Mouse (Mus musculus) CH12.LX (cell line): ENCODE results near the gene Sept8. TPM values are rescaled to one million over a fixed set of nuclear protein-coding genes. Genes with fewer than 3 reads are reported as not detected.

Experiments used
- DNase-seq: peaks from one replicate; pipeline ENCODE4 v3.0.0-alpha.2; 2013; ENCODE audit errors: extremely low read depth
- H3K27ac ChIP-seq: 2 replicates; pipeline ENCODE4 v1.5.1; 2012; ENCODE audit warnings: low read depth, mild to moderate bottlenecking, control low read depth, moderate library complexity; ENCODE audit not compliant: insufficient read depth
- H3K27me3 ChIP-seq: replicated peaks from 2 replicates; pipeline ENCODE3; 2012; ENCODE audit warnings: inconsistent platforms
- H3K36me3 ChIP-seq, 2 experiments: replicated peaks in 1 of 2; 2 replicates each; pipeline versions ENCODE3 to v1.6.1; 2012; ENCODE audit warnings: inconsistent platforms in 1 of 2, low read length in 1 of 2, mild to moderate bottlenecking in 1 of 2, mixed read lengths in 1 of 2, moderate library complexity in 1 of 2; ENCODE audit not compliant: control insufficient read depth in 1 of 2, insufficient read depth in 1 of 2
- H3K4me1 ChIP-seq, 2 experiments: 2 replicates each; pipeline ENCODE4 v1.6.1; 2012; ENCODE audit warnings: inconsistent platforms in 1 of 2, moderate library complexity in 1 of 2; ENCODE audit not compliant: insufficient read depth in 2 of 2, control insufficient read depth in 1 of 2
- H3K4me2 ChIP-seq: 2 replicates; pipeline ENCODE4 v1.6.1; 2012; ENCODE audit warnings: low read depth, mild to moderate bottlenecking, control low read depth; ENCODE audit not compliant: poor library complexity, insufficient read depth, severe bottlenecking
- H3K4me3 ChIP-seq, 3 experiments: fragments of 150-350 bp in 1 of 3; sonication (generic) in 1 of 3; replicated peaks in 1 of 3; 2 replicates each; pipeline versions ENCODE3 to v1.5.1; 2011 to 2012; ENCODE audit warnings: low read depth in 2 of 3, low read length in 2 of 3, mild to moderate bottlenecking in 2 of 3, moderate library complexity in 2 of 3, control low read depth in 1 of 3, improper control_type of control experiment in 1 of 3, inconsistent platforms in 1 of 3, mixed read lengths in 1 of 3; ENCODE audit not compliant: poor library complexity in 1 of 3
- H3K79me2 ChIP-seq: replicated peaks from 2 replicates; pipeline ENCODE4 v1.6.1; 2012; ENCODE audit warnings: mild to moderate bottlenecking, moderate library complexity; ENCODE audit not compliant: control insufficient read depth, poor library complexity, insufficient read depth, severe bottlenecking; ENCODE audit errors: extremely low read depth
- H3K9ac ChIP-seq: 2 replicates; pipeline ENCODE4 v1.6.1; 2012; ENCODE audit warnings: low read depth, mild to moderate bottlenecking, control low read depth, moderate library complexity; ENCODE audit not compliant: insufficient read depth
- H3K9me3 ChIP-seq: replicated peaks from 2 replicates; pipeline ENCODE3; 2012; ENCODE audit warnings: low read length, inconsistent platforms, mixed read lengths
- BHLHE40 ChIP-seq: IDR thresholded peaks from 2 replicates; pipeline ENCODE4 v1.6.1; 2011; ENCODE audit warnings: mild to moderate bottlenecking, low read depth, low read length, improper control_type of control experiment
- CHD1 ChIP-seq: IDR thresholded peaks from 2 replicates; pipeline ENCODE4 v1.6.1; 2012; ENCODE audit warnings: low read depth, low read length, improper control_type of control experiment, inconsistent platforms
- CTCF ChIP-seq, 2 experiments: IDR thresholded peaks in 1 of 2; conservative IDR thresholded peaks in 1 of 2; 2 replicates each; pipeline ENCODE4 v1.5.1; 2011 to 2012; ENCODE audit warnings: low read depth in 2 of 2, low read length in 2 of 2, improper control_type of control experiment in 1 of 2, inconsistent platforms in 1 of 2, mild to moderate bottlenecking in 1 of 2, moderate library complexity in 1 of 2
- E2F4 ChIP-seq: IDR thresholded peaks from 2 replicates; pipeline ENCODE4 v1.6.1; 2011; ENCODE audit warnings: low read depth, low read length, improper control_type of control experiment; ENCODE audit not compliant: insufficient replicate concordance
- ELF1 ChIP-seq: IDR thresholded peaks from 2 replicates; pipeline ENCODE4 v1.6.1; 2014; ENCODE audit warnings: low read depth, mild to moderate bottlenecking, inconsistent platforms, low read length, improper control_type of control experiment
- EP300 ChIP-seq: IDR thresholded peaks from 2 replicates; pipeline ENCODE4 v1.6.1; 2011; ENCODE audit warnings: low read length, improper control_type of control experiment
- ETS1 ChIP-seq: conservative IDR thresholded peaks from 2 replicates; pipeline ENCODE4 v1.6.1; 2012; ENCODE audit warnings: low read depth, mild to moderate bottlenecking, inconsistent platforms, low read length, improper control_type of control experiment, moderate library complexity
- GABPA ChIP-seq: IDR thresholded peaks from 2 replicates; pipeline ENCODE4 v1.6.1; 2012; ENCODE audit warnings: low read depth, low read length, improper control_type of control experiment, inconsistent platforms; ENCODE audit not compliant: insufficient replicate concordance
- IRF4 ChIP-seq: IDR thresholded peaks from 2 replicates; pipeline ENCODE4 v1.6.1; 2014; ENCODE audit warnings: low read depth, mild to moderate bottlenecking, inconsistent platforms, low read length, improper control_type of control experiment
- JUN ChIP-seq: IDR thresholded peaks from 2 replicates; pipeline ENCODE4 v1.6.1; 2011; ENCODE audit warnings: low read depth, mild to moderate bottlenecking, low read length, improper control_type of control experiment, moderate library complexity; ENCODE audit not compliant: insufficient read depth
- KAT2A ChIP-seq: IDR thresholded peaks from 2 replicates; pipeline ENCODE4 v1.6.1; 2012; ENCODE audit warnings: low read length, improper control_type of control experiment, inconsistent platforms; ENCODE audit not compliant: insufficient replicate concordance
- MAFK ChIP-seq: IDR thresholded peaks from 2 replicates; pipeline ENCODE4 v1.6.1; 2011; ENCODE audit warnings: low read length, improper control_type of control experiment; ENCODE audit not compliant: insufficient replicate concordance
- MAX ChIP-seq: IDR thresholded peaks from 2 replicates; pipeline ENCODE4 v1.6.1; 2011; ENCODE audit warnings: low read length, improper control_type of control experiment
- MAZ ChIP-seq: IDR thresholded peaks from 2 replicates; pipeline ENCODE4 v1.6.1; 2012; ENCODE audit warnings: low read depth, mild to moderate bottlenecking, inconsistent platforms, low read length, improper control_type of control experiment, moderate library complexity
- MXI1 ChIP-seq: IDR thresholded peaks from 2 replicates; pipeline ENCODE4 v1.6.1; 2011; ENCODE audit warnings: mild to moderate bottlenecking, low read depth, low read length, improper control_type of control experiment
- MYC ChIP-seq: IDR thresholded peaks from 2 replicates; pipeline ENCODE4 v1.6.1; 2011; ENCODE audit warnings: low read depth, mild to moderate bottlenecking, improper control_type of control experiment, low read length
- NELFE ChIP-seq: IDR thresholded peaks from 2 replicates; pipeline ENCODE4 v1.6.1; 2011; ENCODE audit warnings: low read depth, low read length, improper control_type of control experiment
- NRF1 ChIP-seq: IDR thresholded peaks from 2 replicates; pipeline ENCODE4 v1.6.1; 2014; ENCODE audit warnings: low read depth, mild to moderate bottlenecking, inconsistent platforms, low read length, improper control_type of control experiment, moderate library complexity
- PAX5 ChIP-seq: IDR thresholded peaks from 2 replicates; pipeline ENCODE4 v1.6.1; 2012; ENCODE audit warnings: low read length, inconsistent platforms, mixed read lengths
- POLR2A ChIP-seq: IDR thresholded peaks from 2 replicates; pipeline ENCODE4 v1.6.1; 2011; ENCODE audit warnings: low read depth, mild to moderate bottlenecking, improper control_type of control experiment, low read length
- POLR2AphosphoS2 ChIP-seq: IDR thresholded peaks from 2 replicates; pipeline ENCODE4 v1.6.1; 2011; ENCODE audit warnings: low read depth, low read length, improper control_type of control experiment
- RAD21 ChIP-seq: IDR thresholded peaks from 2 replicates; pipeline ENCODE4 v1.6.1; 2011; ENCODE audit warnings: low read depth, mild to moderate bottlenecking, low read length, improper control_type of control experiment, moderate library complexity
- SMC3 ChIP-seq: IDR thresholded peaks from 2 replicates; pipeline ENCODE4 v1.6.1; 2011; ENCODE audit warnings: low read depth, low read length, improper control_type of control experiment
- TBP ChIP-seq: conservative IDR thresholded peaks from 2 replicates; pipeline ENCODE4 v1.6.1; 2011; ENCODE audit warnings: low read depth, low read length, improper control_type of control experiment
- TCF12 ChIP-seq: IDR thresholded peaks from 2 replicates; pipeline ENCODE4 v1.6.1; 2014; ENCODE audit warnings: low read depth, mild to moderate bottlenecking, inconsistent platforms, low read length, improper control_type of control experiment
- UBTF ChIP-seq: IDR thresholded peaks from 2 replicates; pipeline ENCODE4 v1.6.1; 2012; ENCODE audit warnings: low read depth, mild to moderate bottlenecking, inconsistent platforms, low read length, improper control_type of control experiment, moderate library complexity
- USF1 ChIP-seq: IDR thresholded peaks from 2 replicates; pipeline ENCODE4 v1.6.1; 2014; ENCODE audit warnings: low read depth, mild to moderate bottlenecking, inconsistent platforms, low read length, improper control_type of control experiment
- USF2 ChIP-seq: conservative IDR thresholded peaks from 2 replicates; pipeline ENCODE4 v1.6.1; 2011; ENCODE audit warnings: low read depth, low read length, improper control_type of control experiment
- ZC3H11A ChIP-seq: IDR thresholded peaks from 2 replicates; pipeline ENCODE4 v1.6.1; 2012; ENCODE audit warnings: low read depth, mild to moderate bottlenecking, inconsistent platforms, low read length, improper control_type of control experiment
- ZKSCAN1 ChIP-seq: IDR thresholded peaks from 2 replicates; pipeline ENCODE4 v1.6.1; 2012; ENCODE audit warnings: low read depth, inconsistent platforms, low read length, improper control_type of control experiment, borderline replicate concordance
- ZMIZ1 ChIP-seq: IDR thresholded peaks from 2 replicates; pipeline ENCODE4 v1.6.1; 2012; ENCODE audit warnings: low read depth, mild to moderate bottlenecking, inconsistent platforms, low read length, improper control_type of control experiment
- ZNF384 ChIP-seq: IDR thresholded peaks from 2 replicates; pipeline ENCODE4 v1.6.1; 2012; ENCODE audit warnings: low read depth, low read length, improper control_type of control experiment, inconsistent platforms
- dilution Hi-C: fragments of 300-500 bp; cut with MboI; formaldehyde crosslinking; loops from 2 replicates; pipeline ENCODE4 v1.14.3; 2020; ENCODE audit warnings: low sequenced_read_pairs; ENCODE audit not compliant: extremely low pct_unique_long_range_greater_than_20kb, extremely low pct_ligation_motif_present
- in situ Hi-C: fragments of 300-500 bp; cut with MboI; formaldehyde crosslinking; loops from 3 replicates; pipeline ENCODE4 v1.14.3; 2019; ENCODE audit warnings: low sequenced_read_pairs, low pct_ligation_motif_present, low pct_unique_long_range_greater_than_20kb, mixed read lengths
- polyA plus RNA-seq: library from polyadenylated mRNA; unstranded; fragments of >175 nt; gene quantifications from 2 replicates; pipeline ENCODE4 v1.2.1, GENCODE M21; 2012; ENCODE audit warnings: low read depth; ENCODE audit not compliant: insufficient read length
- total RNA-seq, 2 experiments: library from RNA; depleted of rRNA; stranded (reverse); fragments of 300-350 nt in 1 of 2; fragments of >200 nt in 1 of 2; gene quantifications; 2 replicates each; pipeline ENCODE4 v1.2.3; 2012 to 2014

The Sept8 gene
- total and polyA plus RNA-seq, 3 experiments, result 8.5 to 21.9 (median 15.2) TPM

DNA sequence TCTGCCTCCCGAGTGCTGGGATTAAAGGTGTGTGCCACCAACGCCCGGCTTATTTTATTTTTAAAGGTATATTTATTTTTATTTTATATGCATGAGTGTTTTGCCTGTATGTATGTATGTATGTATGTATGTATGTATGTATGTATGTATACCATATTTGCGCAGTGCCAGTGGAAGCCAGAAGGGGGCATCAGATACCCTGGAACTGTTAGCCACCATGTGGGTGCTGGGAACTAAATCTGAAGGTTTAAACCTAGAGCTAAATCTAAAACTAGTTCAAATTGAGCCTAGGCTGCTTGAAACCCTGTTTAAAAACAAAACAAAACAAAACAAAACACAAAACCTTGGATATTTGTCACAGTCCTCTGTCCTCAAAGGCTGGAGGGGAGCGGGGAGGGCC lies 30.1 kb upstream of the Sept8 start:
- Histone ChIP-seq H3K79me2 (no peaks in the 10 kb centered on the region), H3K4me1 (peaks cover 21 to 50% of the 10 kb centered on the region in 2 experiments)
- no peak for TF ChIP-seq PAX5
- TF ChIP-seq SMC3, result peak; percentile 33
- no peak for TF ChIP-seq ZC3H11A
- TF ChIP-seq USF2, result no peak
- no peak for TF ChIP-seq IRF4
- no peak for TF ChIP-seq MAFK
- TF ChIP-seq ZKSCAN1, result no peak
- no peak for TF ChIP-seq MXI1
- peak; percentile 13; the same call in 1 of the 2 replicates for TF ChIP-seq MYC
- no peak for TF ChIP-seq KAT2A
- TF ChIP-seq ELF1, result no peak
- no peak for TF ChIP-seq MAX
- no peak for TF ChIP-seq UBTF
- peak in 1 of 2 experiments; percentile 55; a peak in 2 of 4 replicates for TF ChIP-seq CTCF (conservative IDR thresholded peaks at IDR 0.05 in 1 of 2, IDR thresholded peaks at IDR 0.05 in 1 of 2; ENCODE audit: low read depth in 2 of 2, low read length in 2 of 2)
- peak; percentile 44 for TF ChIP-seq RAD21
- no peak for TF ChIP-seq NELFE
- no peak for TF ChIP-seq NRF1
- TF ChIP-seq TCF12, result no peak
- TF ChIP-seq ZMIZ1, result no peak
- TF ChIP-seq MAZ, result no peak
- no peak for TF ChIP-seq EP300
- no peak for TF ChIP-seq TBP
- no peak for TF ChIP-seq JUN
- TF ChIP-seq, all 38 proteins: peak for 4
- Histone ChIP-seq H3K27me3 (no peaks in the 10 kb centered on the region), H3K4me3 (no peak overlapping the region), H3K4me2 (no peak overlapping the region), H3K36me3 (no peaks in the 10 kb centered on the region), H3K9me3 (no peaks in the 10 kb centered on the region), H3K27ac (no peak overlapping the region), H3K9ac (no peak overlapping the region)
- dilution Hi-C loops (no loop called here), in situ Hi-C loops (no loop called here)
- DNase-seq, result no peak

DNA sequence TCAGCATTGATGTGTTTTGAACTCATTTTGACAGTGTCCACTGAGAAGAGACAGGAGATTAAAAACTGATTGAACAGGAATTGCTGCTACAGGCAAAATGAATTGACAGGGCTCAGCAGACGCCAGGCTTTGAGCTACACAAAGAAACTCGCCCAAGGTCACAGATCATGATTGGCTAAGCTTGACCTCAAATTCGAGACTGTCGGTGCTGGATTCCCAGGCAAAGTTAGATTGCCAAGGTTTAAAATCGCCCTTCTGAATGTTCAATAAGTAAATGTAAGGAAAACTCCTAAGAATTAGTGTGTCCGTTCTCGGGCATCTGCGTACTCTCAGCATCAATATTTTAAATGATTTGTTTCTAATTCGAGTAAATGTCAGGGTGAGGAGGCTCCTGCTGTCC lies 29.6 kb upstream of the Sept8 start:
- TF ChIP-seq MAX (no peak), ZKSCAN1 (no peak), JUN (no peak), USF2 (no peak), ZNF384 (no peak), MXI1 (no peak), MAZ (no peak), MYC (no peak), POLR2AphosphoS2 (no peak), CHD1 (no peak), POLR2A (no peak), GABPA (no peak), USF1 (no peak), BHLHE40 (no peak), ETS1 (no peak), SMC3 (no peak), NRF1 (no peak), E2F4 (no peak), TBP (no peak), MAFK (no peak)
- dilution Hi-C loops (no loop called here), in situ Hi-C loops (no loop called here)
- no peaks in the 10 kb centered on the region for H3K9me3 ChIP-seq
- H3K27ac ChIP-seq, result no peak overlapping the region
- no peaks in the 10 kb centered on the region for H3K36me3 ChIP-seq
- H3K79me2 ChIP-seq, result no peaks in the 10 kb centered on the region
- H3K4me3 ChIP-seq, result no peak overlapping the region
- H3K27me3 ChIP-seq, result no peaks in the 10 kb centered on the region
- DNase-seq, result no peak
- H3K9ac ChIP-seq, result no peak overlapping the region
- peaks cover 21 to 53% of the 10 kb centered on the region in 2 experiments for H3K4me1 ChIP-seq
- H3K4me2 ChIP-seq, result no peak overlapping the region
